Mouse (Mus musculus): ENCODE data around the gene 1700025G04Rik.
A peak's percentile ranks its signal among the peaks of the same experiment; 100 is the strongest.

Gene 1700025G04Rik

GRCm38 (mm10) chr1:151962078-151962477, 127.8 kb downstream of the 1700025G04Rik start:
- DNase-seq (ENCODE audit: low spot score) = no peak

GRCm38 (mm10) chr1:151961204-151961603, 128.7 kb downstream of the 1700025G04Rik start:
- DNase-seq (ENCODE audit: low spot score) = no peak

- DNase-seq (ENCODE audit: low spot score) = no peak
Observed at GRCm38 (mm10) chr1:151959010-151959409, 130.9 kb downstream of the 1700025G04Rik start.

DNA sequence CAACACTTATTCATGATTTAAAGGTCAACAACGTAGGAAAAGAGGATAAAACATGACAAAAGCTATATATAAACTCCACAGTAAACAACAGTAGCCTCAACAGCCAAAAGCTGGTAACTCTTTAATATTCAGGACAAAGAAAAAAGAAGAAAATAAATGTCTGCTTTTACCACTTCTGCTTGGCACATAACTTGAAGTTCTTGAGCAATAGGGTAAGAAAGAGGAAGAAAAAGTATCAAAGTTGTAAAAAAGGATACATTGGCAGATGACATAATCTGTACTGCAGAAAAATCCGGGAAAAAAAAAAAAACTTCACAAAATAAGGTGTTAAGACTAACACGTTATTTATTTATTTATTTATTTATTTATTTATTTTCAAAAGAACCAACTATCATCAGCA, 131.5 kb downstream of the 1700025G04Rik start:
- no peak for DNase-seq (ENCODE audit: low spot score)

DNA sequence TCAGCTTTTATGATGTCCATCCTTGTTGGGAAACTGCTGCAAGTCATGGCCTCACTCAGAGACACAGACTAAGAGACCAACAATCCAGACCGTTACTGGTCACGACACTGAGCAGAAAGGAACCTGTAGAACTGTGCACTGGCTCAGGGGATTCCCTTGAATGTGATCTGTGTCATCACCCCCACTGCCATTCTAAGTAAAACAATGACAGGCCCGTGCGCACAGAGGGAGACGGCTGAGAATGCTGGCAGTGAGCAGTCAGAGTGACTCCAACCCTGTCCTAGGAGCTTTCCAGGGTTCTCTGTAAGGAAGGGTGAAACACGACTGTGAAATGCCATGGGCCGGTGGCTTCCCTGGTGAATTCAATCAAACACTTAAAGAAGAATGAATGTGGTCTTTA, 132.3 kb downstream of the 1700025G04Rik start:
- no peak for DNase-seq (ENCODE audit: low spot score)

GRCm38 (mm10) chr1:151955866-151956265, 134.1 kb downstream of the 1700025G04Rik start:
- DNase-seq (ENCODE audit: low spot score) = no peak

- no peak for DNase-seq (ENCODE audit: low spot score)
Observed at GRCm38 (mm10) chr1:151953563-151953962, 136.4 kb downstream of the 1700025G04Rik start.

DNA sequence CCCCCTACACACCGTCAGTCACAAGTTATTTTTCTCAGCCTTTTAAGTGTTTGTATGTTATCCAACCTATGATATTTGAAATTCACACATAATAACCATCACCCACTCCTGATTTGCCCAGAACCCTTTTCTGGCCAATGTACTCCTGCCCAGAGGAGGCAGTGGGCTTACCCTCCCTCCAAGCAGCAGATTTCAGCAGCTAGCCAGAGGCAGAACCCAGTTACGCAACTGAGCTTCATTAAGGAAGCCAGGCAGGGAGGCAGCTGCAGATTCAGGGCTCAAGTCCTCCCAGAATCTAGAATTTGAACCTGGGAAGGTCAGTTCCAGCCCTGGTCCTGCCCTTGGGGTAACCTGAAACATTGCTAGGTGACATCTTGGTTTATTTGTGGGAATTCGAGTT, 141.9 kb downstream of the 1700025G04Rik start:
- no peak for DNase-seq (ENCODE audit: low spot score)

- peak; percentile 39 for DNase-seq (ENCODE audit: low spot score)
Observed at GRCm38 (mm10) chr1:151947571-151947970, 142.4 kb downstream of the 1700025G04Rik start.

- peak; percentile 42 for DNase-seq (ENCODE audit: low spot score)
Observed at GRCm38 (mm10) chr1:151944457-151945223, 145.3 kb downstream of the 1700025G04Rik start.

DNA sequence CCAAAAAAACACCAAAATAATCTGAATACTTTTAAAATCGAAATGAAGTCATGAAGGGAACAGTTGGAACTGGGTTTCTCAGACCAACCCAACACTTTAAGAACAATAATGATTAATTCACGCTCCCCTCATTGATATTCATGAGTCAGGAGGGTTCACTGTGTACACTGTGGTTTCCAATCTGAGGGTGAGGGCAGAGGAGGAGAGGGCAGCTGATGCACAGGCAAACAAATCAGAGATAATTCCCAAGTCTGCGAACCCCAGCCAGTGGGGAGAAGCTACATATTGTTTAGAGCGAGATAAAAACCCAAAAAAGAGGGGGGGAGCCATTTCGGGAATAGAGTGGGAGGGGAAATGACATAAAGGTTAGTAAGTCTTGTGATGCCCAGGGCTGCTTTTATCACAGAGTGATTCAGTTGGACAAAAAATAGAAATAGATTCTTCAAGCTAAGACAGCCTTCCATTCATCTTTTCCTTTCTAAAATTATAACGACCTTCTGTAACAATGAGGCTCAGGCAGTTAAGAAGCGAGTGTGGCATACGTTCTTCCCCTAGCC, 146.2 kb downstream of the 1700025G04Rik start:
- no peak for DNase-seq (ENCODE audit: low spot score)

DNA sequence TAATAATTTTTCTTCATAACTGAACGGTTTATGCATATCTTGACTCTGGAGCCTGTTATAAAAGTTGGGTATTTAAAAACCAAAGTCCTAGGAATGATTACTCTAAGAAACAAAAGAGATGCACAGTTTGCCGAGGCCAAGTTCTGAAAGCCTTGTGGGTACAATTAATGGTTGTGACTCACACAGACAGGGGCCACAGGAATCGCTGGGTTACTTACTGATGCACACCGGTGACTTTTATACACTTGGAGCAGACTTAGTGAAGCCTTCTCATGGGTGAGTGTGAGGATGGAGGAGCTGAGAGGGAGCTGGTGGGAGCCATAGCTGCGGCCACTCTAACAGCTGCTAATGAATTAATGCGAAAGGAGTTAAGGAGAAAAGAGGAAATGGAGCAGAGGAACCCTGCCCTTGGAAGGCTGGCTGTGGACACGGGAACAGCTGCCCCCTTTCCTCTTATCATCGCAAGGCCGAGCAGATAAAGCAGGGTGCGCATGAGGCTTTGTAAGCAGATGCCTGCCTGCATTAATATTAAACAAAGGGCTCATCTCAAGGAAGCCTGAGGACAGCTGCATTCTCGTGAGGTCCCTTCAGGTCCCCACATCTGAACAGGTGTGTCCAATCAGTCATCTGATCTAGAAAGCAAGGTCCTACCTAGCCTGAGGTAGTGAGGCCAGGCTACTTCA, 146.8 kb downstream of the 1700025G04Rik start:
- DNase-seq (ENCODE audit: low spot score) = peak; percentile 61

DNA sequence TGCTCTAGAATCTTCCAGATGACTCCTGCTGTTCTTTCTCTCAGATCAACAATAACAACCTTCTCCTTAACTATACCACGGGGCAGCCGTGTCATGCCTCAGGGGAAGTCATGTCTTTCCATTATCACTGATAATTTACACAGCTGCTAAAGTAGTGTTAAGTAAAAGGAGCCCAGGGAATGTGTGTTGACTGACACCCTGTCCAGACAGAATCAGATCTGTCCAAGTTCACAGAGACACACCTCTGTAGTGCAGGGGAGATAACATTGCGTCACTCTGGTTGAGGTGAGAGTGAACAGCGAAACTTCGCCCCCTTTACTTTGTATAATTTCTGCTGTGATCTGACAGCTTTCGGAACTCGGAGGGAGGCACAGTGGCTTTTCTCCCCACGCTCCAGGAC, 149.9 kb downstream of the 1700025G04Rik start:
- no peak for DNase-seq (ENCODE audit: low spot score)

DNA sequence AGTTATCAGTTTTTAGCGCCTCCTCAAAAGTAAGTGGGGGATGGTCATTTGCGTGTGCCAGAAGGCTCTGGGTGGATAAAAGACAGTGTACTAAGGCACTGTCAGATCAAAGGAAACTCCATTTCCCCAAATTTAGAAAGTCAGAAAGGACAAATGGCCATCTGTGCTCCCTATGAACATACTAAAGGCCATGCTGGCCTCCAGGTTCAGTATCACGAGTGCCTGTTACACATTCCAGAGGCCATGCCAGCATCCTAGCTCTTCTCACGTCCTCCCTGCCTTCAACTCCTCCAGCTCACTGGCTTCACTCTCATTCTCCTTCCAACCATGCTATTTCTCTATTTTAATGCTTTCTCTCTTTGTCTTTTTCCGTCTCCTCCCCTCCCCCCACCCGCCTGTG, 150.4 kb downstream of the 1700025G04Rik start:
- no peak for DNase-seq (ENCODE audit: low spot score)

DNA sequence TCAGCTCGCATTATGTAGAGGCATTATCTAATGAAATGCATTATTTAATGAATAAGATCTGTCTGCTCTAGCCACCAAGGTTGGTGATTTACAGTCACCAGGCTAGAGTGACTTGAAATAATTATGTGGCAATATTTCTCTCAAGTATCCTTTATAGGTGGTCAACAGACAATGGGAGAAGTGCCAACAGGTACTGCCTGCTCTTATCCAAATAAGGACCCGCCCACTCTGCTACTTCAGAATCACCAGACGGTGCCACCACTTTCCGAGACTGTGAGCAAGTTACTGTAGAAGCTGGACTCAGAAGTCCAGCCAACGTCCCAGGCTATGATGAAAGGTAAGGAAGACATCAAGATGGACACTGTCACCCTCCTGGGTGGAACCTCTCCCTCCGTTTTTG, 156.3 kb downstream of the 1700025G04Rik start:
- DNase-seq (ENCODE audit: low spot score) = no peak

GRCm38 (mm10) chr1:151926826-151927225, 163.1 kb downstream of the 1700025G04Rik start:
- no peak for DNase-seq (ENCODE audit: low spot score)

- no peak for DNase-seq (ENCODE audit: low spot score)
Observed at GRCm38 (mm10) chr1:151926141-151926540, 163.8 kb downstream of the 1700025G04Rik start.

GRCm38 (mm10) chr1:151925738-151926137, 164.2 kb downstream of the 1700025G04Rik start:
- DNase-seq (ENCODE audit: low spot score) = no peak

- DNase-seq (ENCODE audit: low spot score) = no peak
Observed at GRCm38 (mm10) chr1:151918806-151919357, 171.0 kb downstream of the 1700025G04Rik start.

DNA sequence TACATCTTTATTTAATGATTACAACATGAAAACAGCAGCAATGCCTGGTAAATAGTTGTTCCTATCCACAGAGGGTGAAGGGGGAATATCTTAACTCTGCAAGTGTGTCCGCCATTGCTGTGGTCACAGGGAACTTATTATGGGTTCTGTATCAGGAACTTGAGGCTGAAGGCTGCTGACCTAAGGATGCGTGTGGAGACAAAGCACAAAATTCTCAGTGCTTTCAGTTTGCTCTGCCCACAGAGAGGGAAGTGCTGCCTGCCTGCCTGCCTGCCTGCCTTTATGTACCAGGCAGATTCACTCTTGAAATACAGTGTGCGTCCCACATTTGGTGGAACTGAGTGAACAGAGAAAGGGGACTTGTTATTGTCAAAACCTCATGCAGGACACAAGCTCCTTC, 172.2 kb downstream of the 1700025G04Rik start:
- no peak for DNase-seq (ENCODE audit: low spot score)

DNA sequence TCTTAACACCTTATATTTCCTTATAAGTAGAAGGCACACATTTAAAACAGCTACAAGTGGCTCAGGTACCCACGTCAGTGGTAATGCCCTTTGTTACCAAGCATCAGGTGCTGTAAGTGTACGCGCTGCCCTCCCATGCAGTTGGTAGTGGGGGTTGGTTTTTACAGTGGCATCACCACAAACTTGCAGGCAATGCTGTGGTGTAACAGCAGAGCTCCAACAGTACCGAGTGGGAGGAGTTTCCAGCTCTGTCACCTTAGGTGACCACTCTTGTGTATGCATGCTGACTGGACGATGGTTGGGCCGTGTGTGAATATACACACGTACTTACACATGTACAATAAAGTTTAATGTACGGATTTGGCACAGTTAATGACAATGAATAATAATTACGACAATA, 175.4 kb downstream of the 1700025G04Rik start:
- no peak for DNase-seq (ENCODE audit: low spot score)

DNA sequence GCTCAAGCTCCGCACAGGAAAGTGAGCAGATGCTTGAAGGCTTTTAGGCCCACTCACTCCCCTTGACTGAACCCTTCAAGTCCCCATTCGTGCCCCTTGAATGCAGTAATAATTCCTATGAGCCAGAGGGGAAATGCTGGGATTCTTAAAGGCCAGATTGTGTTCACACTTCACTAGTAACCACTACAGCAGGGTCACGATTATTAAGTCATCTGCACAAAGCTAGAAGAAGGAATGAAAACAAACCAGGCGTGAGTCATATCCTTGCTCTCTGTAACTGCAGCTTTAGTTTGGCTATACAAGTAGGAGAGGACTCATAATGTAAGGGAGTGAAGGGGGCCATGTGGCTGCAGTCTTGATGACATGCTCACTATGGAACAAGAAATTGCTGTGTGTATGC, 182.9 kb downstream of the 1700025G04Rik start:
- no peak for DNase-seq (ENCODE audit: low spot score)
